Mouse (Mus musculus) midbrain, embryonic 16.5 days (tissue): ENCODE results near the gene Abcc5. TPM values are rescaled to one million over a fixed set of nuclear protein-coding genes. Genes with fewer than 3 reads are reported as not detected.

Experiments
- ATAC-seq: fragments of 200-750 bp; cut with Nextera tagmentation; 2 replicates; pipeline ENCODE4 v1.8.0; 2017; ENCODE audit warnings: moderate TSS enrichment
- H3K27ac ChIP-seq: fragments of 300-500 bp; sonication (generic); 2 replicates; pipeline ENCODE4 v1.5.1; 2014; ENCODE audit warnings: mild to moderate bottlenecking, low read length, mixed read lengths
- H3K27me3 ChIP-seq: fragments of 300-500 bp; sonication (generic); 2 replicates; pipeline ENCODE4 v1.6.1; 2014; ENCODE audit warnings: low read depth, low read length, mixed read lengths; ENCODE audit not compliant: control insufficient read depth, insufficient read depth
- H3K36me3 ChIP-seq: fragments of 300-500 bp; sonication (generic); 2 replicates; pipeline ENCODE4 v1.6.1; 2014; ENCODE audit warnings: mild to moderate bottlenecking, low read length, moderate library complexity, mixed read lengths; ENCODE audit not compliant: control insufficient read depth, insufficient read depth
- H3K4me1 ChIP-seq: fragments of 300-500 bp; sonication (generic); 2 replicates; pipeline ENCODE4 v1.6.1; 2014; ENCODE audit warnings: mild to moderate bottlenecking, low read length, mixed read lengths; ENCODE audit not compliant: control insufficient read depth, insufficient read depth
- H3K4me2 ChIP-seq: fragments of 300-500 bp; sonication (generic); 2 replicates; pipeline ENCODE4 v1.6.1; 2014; ENCODE audit warnings: mild to moderate bottlenecking, low read length, mixed read lengths
- H3K4me3 ChIP-seq: fragments of 300-500 bp; sonication (generic); 2 replicates; pipeline ENCODE4 v1.5.1; 2014; ENCODE audit warnings: low read depth, mild to moderate bottlenecking, low read length, moderate library complexity, mixed read lengths
- H3K9ac ChIP-seq: fragments of 300-500 bp; sonication (generic); 2 replicates; pipeline ENCODE4 v1.6.1; 2014; ENCODE audit warnings: low read depth, low read length, mixed read lengths
- H3K9me3 ChIP-seq: fragments of 300-500 bp; sonication (generic); replicated peaks from 2 replicates; pipeline ENCODE4 v1.6.1; 2014; ENCODE audit warnings: mild to moderate bottlenecking, low read length, mixed read lengths; ENCODE audit not compliant: control insufficient read depth, poor library complexity, severe bottlenecking
- WGBS: fragments of 180-500 bp; shearing (Covaris S2); extraction: QIAGEN DNeasy Blood & Tissue Kit; methylation state at CpG from one replicate; pipeline ENCODE4 v1.1.7; 2014; 5-methylcytosine and 5-hydroxymethylcytosine counted together
- polyA plus RNA-seq: library from polyadenylated mRNA; unstranded; fragments of >200 nt; fragmentation: Nextera tagmentation; extraction: Ambion mirVana; gene quantifications from 2 replicates; pipeline ENCODE4 v1.2.1, GENCODE M21; 2015

Gene Abcc5
- polyA plus RNA-seq, 1 experiment from 2014 or later = 168 TPM

GRCm38 (mm10) chr16:20429328-20429727 is 3.1 kb upstream of the Abcc5 start:
- ATAC-seq = no peak
- Histone ChIP-seq H3K27ac (no peak overlapping the region), H3K36me3 (no peaks in the 10 kb centered on the region), H3K4me1 (peaks cover 12% of the 10 kb centered on the region), H3K4me2 (no peak overlapping the region), H3K4me3 (no peak overlapping the region), H3K9ac (no peak overlapping the region), H3K27me3 (no peaks in the 10 kb centered on the region), H3K9me3 (no peaks in the 10 kb centered on the region)
- WGBS = 92% methylated on average over 5 of the region's 5 CpGs

- ATAC-seq = no peak
- no peaks in the 10 kb centered on the region for H3K27me3 ChIP-seq
These were observed 1.4 kb upstream of the Abcc5 start for GRCm38 (mm10) chr16:20427566-20427965.

GRCm38 (mm10) chr16:20424719-20425650 is 1.2 kb downstream of the Abcc5 start:
- 0 out of 2 replicates have a peak, but pooled peaks cover 3% of the 10 kb centered on the region for H3K36me3 ChIP-seq
- 54% methylated on average over 10 of the region's 10 CpGs for WGBS
- peaks cover 22% of the 10 kb centered on the region for H3K4me1 ChIP-seq
- H3K27me3 ChIP-seq = no peaks in the 10 kb centered on the region
- peak overlapping the region; percentile 88 for H3K9ac ChIP-seq
- H3K4me2 ChIP-seq = peak overlapping the region; percentile 77
- peak overlapping the region; percentile 85 for H3K4me3 ChIP-seq
- no peak overlapping the region for H3K27ac ChIP-seq
- ATAC-seq = no peak
- H3K9me3 ChIP-seq = no peaks in the 10 kb centered on the region

More at GRCm38 (mm10) chr16:20427566-20427965, 1.4 kb upstream of the Abcc5 start:
- Histone ChIP-seq H3K9ac (no peak overlapping the region), H3K4me1 (peaks cover 22% of the 10 kb centered on the region), H3K4me3 (no peak overlapping the region), H3K4me2 (no peak overlapping the region), H3K9me3 (no peaks in the 10 kb centered on the region), H3K27ac (no peak overlapping the region), H3K36me3 (no peaks in the 10 kb centered on the region)
- WGBS = 79% methylated on average over 4 of the region's 4 CpGs

- Histone ChIP-seq H3K9ac (no peak overlapping the region), H3K27ac (no peak overlapping the region), H3K4me1 (peaks cover 22% of the 10 kb centered on the region), H3K9me3 (no peaks in the 10 kb centered on the region), H3K36me3 (0 out of 2 replicates have a peak, but pooled peaks cover 3% of the 10 kb centered on the region), H3K27me3 (no peaks in the 10 kb centered on the region), H3K4me3 (no peak overlapping the region), H3K4me2 (peak overlapping the region; percentile 77)
- 85% methylated on average over 7 of the region's 7 CpGs for WGBS
- no peak for ATAC-seq
These were observed 1.9 kb downstream of the Abcc5 start for GRCm38 (mm10) chr16:20424226-20424663.

GRCm38 (mm10) chr16:20422938-20423730 is 3.1 kb downstream of the Abcc5 start:
- H3K4me2 ChIP-seq = no peak overlapping the region
- 92% methylated on average over 6 of the region's 6 CpGs for WGBS
- peaks cover 22% of the 10 kb centered on the region for H3K4me1 ChIP-seq
- H3K4me3 ChIP-seq = no peak overlapping the region
- H3K27ac ChIP-seq = no peak overlapping the region
- H3K9me3 ChIP-seq = no peaks in the 10 kb centered on the region
- 0 out of 2 replicates have a peak, but pooled peaks cover 6% of the 10 kb centered on the region for H3K36me3 ChIP-seq
- no peak overlapping the region for H3K9ac ChIP-seq
- no peaks in the 10 kb centered on the region for H3K27me3 ChIP-seq
- ATAC-seq = no peak

GRCm38 (mm10) chr16:20418054-20418453 is 8.1 kb downstream of the Abcc5 start:
- no peak overlapping the region for H3K4me2 ChIP-seq
- H3K9ac ChIP-seq = no peak overlapping the region
- no peak for ATAC-seq
- WGBS = 96% methylated on average over 2 of the region's 2 CpGs
- no peak overlapping the region for H3K27ac ChIP-seq
- H3K27me3 ChIP-seq = no peaks in the 10 kb centered on the region
- 0 out of 2 replicates have a peak, but pooled peaks cover 2% of the 10 kb centered on the region for H3K4me1 ChIP-seq
- H3K9me3 ChIP-seq = no peaks in the 10 kb centered on the region
- H3K36me3 ChIP-seq = peaks cover 6% of the 10 kb centered on the region; the same call in 1 of the 2 replicates
- H3K4me3 ChIP-seq = no peak overlapping the region

- no peak overlapping the region for H3K27ac ChIP-seq
- H3K4me2 ChIP-seq = no peak overlapping the region
- no peak for ATAC-seq
- no peak overlapping the region for H3K9ac ChIP-seq
- no peaks in the 10 kb centered on the region for H3K4me1 ChIP-seq
- no peaks in the 10 kb centered on the region for H3K27me3 ChIP-seq
- H3K4me3 ChIP-seq = no peak overlapping the region
- peaks cover 8% of the 10 kb centered on the region; the same call in 1 of the 2 replicates for H3K36me3 ChIP-seq
- WGBS = 95% methylated on average over 2 of the region's 2 CpGs
- H3K9me3 ChIP-seq = no peaks in the 10 kb centered on the region
These were observed 9.9 kb downstream of the Abcc5 start for GRCm38 (mm10) chr16:20416262-20416661.

- no peak overlapping the region for H3K27ac ChIP-seq
- no peaks in the 10 kb centered on the region for H3K4me1 ChIP-seq
- 90% methylated on average over 6 of the region's 6 CpGs for WGBS
- no peak overlapping the region for H3K9ac ChIP-seq
- H3K36me3 ChIP-seq = peaks cover 8% of the 10 kb centered on the region; the same call in 1 of the 2 replicates
- no peak overlapping the region for H3K4me3 ChIP-seq
- H3K4me2 ChIP-seq = no peak overlapping the region
- no peak for ATAC-seq
- H3K9me3 ChIP-seq = no peaks in the 10 kb centered on the region
- H3K27me3 ChIP-seq = no peaks in the 10 kb centered on the region
These were observed 10.4 kb downstream of the Abcc5 start for GRCm38 (mm10) chr16:20415804-20416203.
